Mouse (Mus musculus): ENCODE results near the gene Itgad.

DNA sequence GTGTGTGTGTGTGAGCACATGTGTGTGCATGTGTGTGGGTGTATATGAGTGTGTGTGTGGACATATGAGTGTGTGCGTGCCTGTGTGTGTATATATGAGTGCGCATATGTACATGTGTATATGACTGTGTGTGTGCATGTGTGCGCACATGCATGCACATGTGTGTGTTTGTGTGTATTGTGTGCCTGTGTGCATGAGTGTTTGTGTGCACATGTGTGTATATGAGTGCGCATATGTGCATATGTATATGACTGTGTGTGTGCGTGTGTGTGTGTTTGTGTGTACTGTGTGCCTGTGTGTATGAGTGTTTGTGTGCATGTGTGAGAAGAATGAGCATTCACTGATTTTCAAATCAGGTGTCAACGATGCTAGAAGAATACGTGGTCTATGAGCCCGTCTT is 50.0 kb downstream of the Itgad start:
- TF ChIP-seq POLR2A (IDR thresholded peaks at IDR 0.05; ENCODE audit: borderline replicate concordance, insufficient read depth, low read length): no peak
- TF ChIP-seq CTCF (IDR thresholded peaks at IDR 0.05; ENCODE audit: borderline replicate concordance, insufficient read depth, low read depth, low read length): no peak
